Mouse (Mus musculus) embryonic facial prominence, embryonic 13.5 days (tissue): ENCODE measurements around the gene Dvl1. TPM values are rescaled to one million over a fixed set of nuclear protein-coding genes. Genes with fewer than 3 reads are reported as not detected.

Experiments used
- ATAC-seq: fragments of 200-750 bp; cut with Nextera tagmentation; 2 replicates; pipeline ENCODE4 v1.8.0; 2017; ENCODE audit warnings: low read depth; ENCODE audit not compliant: insufficient number of reproducible peaks, insufficient read depth, low FRiP score, low TSS enrichment
- H3K27ac ChIP-seq: fragments of 300-500 bp; sonication (generic); 2 replicates; pipeline ENCODE4 v1.5.1; 2015; ENCODE audit warnings: moderate library complexity, mild to moderate bottlenecking, inconsistent platforms
- H3K27me3 ChIP-seq: fragments of 300-500 bp; sonication (generic); 2 replicates; pipeline ENCODE4 v1.6.1; 2015; ENCODE audit warnings: mild to moderate bottlenecking, inconsistent platforms
- H3K36me3 ChIP-seq: fragments of 300-500 bp; sonication (generic); 2 replicates; pipeline ENCODE4 v1.6.1; 2015; ENCODE audit warnings: mild to moderate bottlenecking, inconsistent platforms
- H3K4me1 ChIP-seq: fragments of 300-500 bp; sonication (generic); 2 replicates; pipeline ENCODE4 v1.6.1; 2015; ENCODE audit warnings: inconsistent platforms
- H3K4me2 ChIP-seq: fragments of 300-500 bp; sonication (generic); 2 replicates; pipeline ENCODE4 v1.6.1; 2015; ENCODE audit warnings: moderate library complexity, mild to moderate bottlenecking, inconsistent platforms
- H3K4me3 ChIP-seq: fragments of 300-500 bp; sonication (generic); 2 replicates; pipeline ENCODE4 v1.5.1; 2015; ENCODE audit warnings: mild to moderate bottlenecking, inconsistent platforms
- H3K9ac ChIP-seq: fragments of 300-500 bp; sonication (generic); 2 replicates; pipeline ENCODE4 v1.6.1; 2015; ENCODE audit warnings: mild to moderate bottlenecking, inconsistent platforms
- H3K9me3 ChIP-seq: fragments of 300-500 bp; sonication (generic); 2 replicates; pipeline ENCODE4 v1.6.1; 2016; ENCODE audit warnings: inconsistent platforms
- WGBS: fragments of 180-500 bp; shearing (Covaris S2); methylation state at CpG from one replicate; pipeline ENCODE4 v1.1.7; 2015; ENCODE audit warnings: mixed read lengths; 5-methylcytosine and 5-hydroxymethylcytosine counted together
- polyA plus RNA-seq: library from polyadenylated mRNA; unstranded; fragments of >200 nt; fragmentation: Nextera tagmentation; extraction: Ambion mirVana; gene quantifications from 2 replicates; pipeline ENCODE4 v1.2.1, GENCODE M21; 2015

The Dvl1 gene
- polyA plus RNA-seq, 1 experiment from 2014 or later = 4.0 TPM

DNA sequence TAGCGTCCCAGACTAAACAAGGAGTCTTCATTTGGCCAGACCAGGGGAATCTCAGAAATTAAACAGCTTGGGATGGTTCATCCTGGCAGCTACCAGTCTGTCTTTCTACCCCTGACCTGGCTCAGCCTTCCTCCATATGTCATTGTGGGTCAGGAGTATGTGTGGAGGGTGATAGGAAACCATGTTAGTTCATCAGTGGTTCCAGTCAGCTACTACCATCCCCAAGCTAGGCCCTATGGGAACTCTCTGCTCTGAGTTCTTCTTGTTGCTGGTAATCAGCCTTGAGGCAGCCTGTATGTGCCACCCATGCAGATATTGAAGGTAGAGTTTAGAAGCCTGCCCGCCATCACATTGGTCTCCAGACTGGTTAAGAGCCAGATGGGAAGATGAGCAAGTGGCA lies 51.1 kb downstream of the Dvl1 start:
- no peaks in the 10 kb centered on the region for H3K27me3 ChIP-seq
- peaks cover 24% of the 10 kb centered on the region for H3K4me1 ChIP-seq
- no peak overlapping the region for H3K4me3 ChIP-seq
- H3K36me3 ChIP-seq = peaks cover 66% of the 10 kb centered on the region
- H3K27ac ChIP-seq = no peak overlapping the region
- 97% methylated on average over 2 of the region's 2 CpGs for WGBS
- no peak for ATAC-seq
- H3K4me2 ChIP-seq = no peak overlapping the region
- no peaks in the 10 kb centered on the region for H3K9me3 ChIP-seq
- no peak overlapping the region for H3K9ac ChIP-seq

DNA sequence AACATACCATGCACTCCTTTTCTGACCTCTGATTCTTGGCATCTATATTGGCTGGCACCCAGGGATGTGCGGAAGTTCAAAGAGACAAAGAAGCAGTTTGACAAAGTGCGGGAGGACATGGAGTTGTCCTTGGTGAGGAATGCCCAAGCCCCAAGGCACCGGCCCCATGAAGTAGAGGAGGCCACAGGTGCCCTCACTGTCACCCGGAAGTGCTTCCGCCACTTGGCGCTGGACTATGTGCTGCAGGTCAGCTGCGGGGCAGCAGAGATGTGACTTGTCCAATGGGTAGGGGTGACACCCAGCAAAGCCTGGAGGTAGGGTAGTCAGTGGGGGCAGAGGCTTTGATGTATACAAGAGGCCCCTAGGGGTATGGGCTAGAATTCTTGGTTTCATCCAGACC lies 52.2 kb downstream of the Dvl1 start:
- no peak overlapping the region for H3K4me3 ChIP-seq

DNA sequence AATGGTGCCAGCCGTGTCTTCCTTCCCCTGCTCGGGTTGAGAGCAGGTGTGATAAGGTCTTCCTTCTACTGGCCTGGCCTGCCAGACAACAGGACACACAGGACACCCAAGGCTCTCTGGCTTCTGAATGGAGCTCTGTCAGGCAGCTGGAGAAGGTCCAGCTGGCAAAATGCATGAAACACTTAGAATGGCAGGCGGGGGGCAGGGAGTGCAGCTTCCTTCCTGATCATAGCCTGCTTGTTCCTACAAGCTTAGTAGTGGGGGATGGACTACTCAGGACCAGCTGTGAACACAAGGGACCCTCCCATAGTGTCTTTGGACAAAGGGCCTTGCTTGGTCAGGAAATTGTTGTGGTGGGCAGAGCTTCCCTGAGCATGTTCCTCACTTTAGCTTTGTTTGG lies 54.0 kb downstream of the Dvl1 start:
- no peak for ATAC-seq
- H3K27ac ChIP-seq = no peak overlapping the region
- H3K36me3 ChIP-seq = peaks cover 92% of the 10 kb centered on the region
- WGBS = 83% methylated on average over 3 of the region's 3 CpGs
- no peaks in the 10 kb centered on the region for H3K4me1 ChIP-seq
- no peak overlapping the region for H3K9ac ChIP-seq
- H3K9me3 ChIP-seq = no peaks in the 10 kb centered on the region
- no peak overlapping the region for H3K4me3 ChIP-seq
- H3K4me2 ChIP-seq = no peak overlapping the region
- H3K27me3 ChIP-seq = no peaks in the 10 kb centered on the region

More for the DNA sequence above, 52.2 kb downstream of the Dvl1 start:
- peaks cover 14% of the 10 kb centered on the region for H3K4me1 ChIP-seq
- WGBS = 94% methylated on average over 7 of the region's 7 CpGs
- no peaks in the 10 kb centered on the region for H3K9me3 ChIP-seq
- H3K4me2 ChIP-seq = no peak overlapping the region
- no peak overlapping the region for H3K27ac ChIP-seq
- no peaks in the 10 kb centered on the region for H3K27me3 ChIP-seq
- peaks cover 77% of the 10 kb centered on the region for H3K36me3 ChIP-seq
- H3K9ac ChIP-seq = no peak overlapping the region
- ATAC-seq = no peak

DNA sequence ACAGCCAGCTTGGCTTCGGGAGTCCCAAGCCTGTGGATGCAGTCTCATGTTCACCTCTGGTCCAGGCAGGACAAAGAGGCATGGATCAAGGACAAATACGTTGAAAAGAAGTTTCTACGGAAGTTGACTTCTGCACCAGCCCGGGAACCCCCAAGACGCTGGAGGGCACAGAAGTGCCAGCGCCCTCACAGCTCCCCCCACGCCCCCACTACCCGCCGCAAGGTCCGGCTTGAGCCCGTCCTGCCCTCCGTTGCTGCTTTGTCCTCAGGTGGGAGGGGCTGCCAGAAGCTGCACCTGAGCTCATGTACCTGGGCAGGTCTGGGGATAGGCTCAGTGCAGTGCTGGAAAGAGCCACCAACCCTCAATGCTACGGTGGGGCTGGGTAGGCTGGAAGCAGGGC lies 56.0 kb downstream of the Dvl1 start:
- Histone ChIP-seq H3K27ac (no peak overlapping the region), H3K36me3 (peaks cover 83% of the 10 kb centered on the region), H3K9me3 (no peaks in the 10 kb centered on the region), H3K4me2 (no peak overlapping the region), H3K4me1 (no peaks in the 10 kb centered on the region), H3K9ac (no peak overlapping the region), H3K4me3 (no peak overlapping the region), H3K27me3 (no peaks in the 10 kb centered on the region)
- ATAC-seq = no peak
- 94% methylated on average over 13 of the region's 13 CpGs for WGBS

DNA sequence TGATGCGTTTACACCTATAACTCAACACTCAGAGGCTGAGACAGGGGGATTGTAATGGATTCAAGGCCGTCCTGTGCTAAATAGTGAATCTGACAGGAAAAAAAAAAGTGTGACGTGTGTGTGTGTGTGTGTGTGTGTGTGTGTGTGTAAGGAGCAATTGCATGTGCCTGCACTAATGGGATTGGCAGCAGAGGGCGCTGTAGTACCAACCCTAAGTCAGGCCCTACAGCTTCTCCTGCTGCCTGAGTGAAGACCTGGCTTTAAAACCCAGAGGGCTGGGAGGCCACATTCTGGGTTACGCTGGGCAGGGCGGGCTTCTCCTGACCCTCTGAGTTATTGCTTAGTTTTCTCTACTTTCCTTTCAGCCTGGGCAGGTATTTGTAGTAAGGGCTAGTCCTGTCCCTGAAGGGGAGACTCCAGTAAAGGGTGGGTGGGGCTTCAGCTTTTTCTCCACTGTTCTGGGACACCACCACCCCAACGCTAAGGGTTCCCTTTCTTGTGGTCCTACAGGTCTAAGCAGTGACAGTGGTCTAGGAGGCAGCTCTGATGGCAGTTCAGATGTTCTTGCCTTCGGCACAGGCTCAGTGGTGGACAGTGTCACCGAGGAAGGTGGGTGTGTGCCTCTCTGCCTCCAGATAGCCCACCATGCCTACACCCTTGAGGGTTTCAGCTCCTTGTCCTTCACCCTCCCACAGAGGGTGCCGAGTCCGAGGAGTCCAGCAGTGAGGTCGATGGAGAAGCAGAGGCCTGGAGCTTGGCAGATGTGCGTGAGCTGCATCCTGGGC lies 57.3 kb downstream of the Dvl1 start:
- WGBS = 91% methylated on average over 13 of the region's 13 CpGs
- H3K9ac ChIP-seq = no peak overlapping the region
- H3K27me3 ChIP-seq = no peaks in the 10 kb centered on the region

DNA sequence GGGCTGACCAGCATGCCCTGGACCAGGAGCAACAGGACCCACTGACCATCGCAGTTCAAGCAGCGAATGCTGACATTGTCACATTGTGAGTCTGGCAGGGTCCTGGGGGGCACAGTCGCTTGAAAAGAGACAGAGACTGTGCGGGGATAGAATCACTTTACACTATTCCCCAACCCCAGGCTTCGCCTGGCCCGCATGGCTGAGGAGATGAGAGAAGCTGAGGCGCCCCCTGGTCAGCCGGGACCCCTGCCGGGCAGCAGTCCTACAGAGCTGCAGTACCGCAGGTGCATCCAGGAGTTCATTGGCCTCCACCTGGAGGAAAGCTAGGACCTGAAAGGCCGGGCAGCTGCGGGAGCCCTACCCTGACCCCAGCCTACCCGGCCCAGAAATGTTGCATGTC lies 58.4 kb downstream of the Dvl1 start:
- no peaks in the 10 kb centered on the region for H3K27me3 ChIP-seq
- no peaks in the 10 kb centered on the region for H3K4me1 ChIP-seq
- H3K4me3 ChIP-seq = no peak overlapping the region
- H3K9ac ChIP-seq = no peak overlapping the region
- no peak overlapping the region for H3K4me2 ChIP-seq
- 90% methylated on average over 13 of the region's 13 CpGs for WGBS
- ATAC-seq = no peak
- H3K9me3 ChIP-seq = no peaks in the 10 kb centered on the region
- no peak overlapping the region for H3K27ac ChIP-seq
- peaks cover 61% of the 10 kb centered on the region for H3K36me3 ChIP-seq

More for the DNA sequence above, 57.3 kb downstream of the Dvl1 start:
- Histone ChIP-seq H3K36me3 (peaks cover 72% of the 10 kb centered on the region), H3K4me2 (no peak overlapping the region), H3K9me3 (no peaks in the 10 kb centered on the region), H3K4me1 (no peaks in the 10 kb centered on the region), H3K27ac (no peak overlapping the region), H3K4me3 (no peak overlapping the region)
- no peak for ATAC-seq

DNA sequence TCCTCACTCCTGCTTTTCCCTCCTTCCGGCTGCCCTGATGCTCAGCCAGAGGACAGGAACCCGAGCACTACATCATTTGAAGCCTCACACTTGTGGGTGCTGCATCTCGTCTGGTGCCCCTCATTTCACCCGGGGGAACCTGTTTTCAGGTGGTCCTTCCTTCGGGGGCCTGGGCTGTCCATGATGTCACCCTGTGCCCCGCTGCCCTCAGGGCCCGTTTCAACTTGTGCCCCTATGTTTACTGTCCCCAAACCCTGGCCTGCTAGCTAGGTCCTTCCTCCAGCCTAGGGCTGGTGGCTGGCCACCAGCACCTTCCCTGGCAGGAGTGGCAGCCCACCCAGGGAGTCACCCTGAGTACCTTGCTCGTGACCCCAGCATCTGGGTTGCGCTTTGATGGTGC lies 58.9 kb downstream of the Dvl1 start:
- 83% methylated on average over 9 of the region's 9 CpGs for WGBS
- no peak overlapping the region for H3K9ac ChIP-seq
- no peaks in the 10 kb centered on the region for H3K27me3 ChIP-seq
- H3K27ac ChIP-seq = no peak overlapping the region
- H3K4me1 ChIP-seq = no peaks in the 10 kb centered on the region
- H3K4me2 ChIP-seq = no peak overlapping the region
- H3K36me3 ChIP-seq = peaks cover 56% of the 10 kb centered on the region
- ATAC-seq = no peak
- no peak overlapping the region for H3K4me3 ChIP-seq
- no peaks in the 10 kb centered on the region for H3K9me3 ChIP-seq

DNA sequence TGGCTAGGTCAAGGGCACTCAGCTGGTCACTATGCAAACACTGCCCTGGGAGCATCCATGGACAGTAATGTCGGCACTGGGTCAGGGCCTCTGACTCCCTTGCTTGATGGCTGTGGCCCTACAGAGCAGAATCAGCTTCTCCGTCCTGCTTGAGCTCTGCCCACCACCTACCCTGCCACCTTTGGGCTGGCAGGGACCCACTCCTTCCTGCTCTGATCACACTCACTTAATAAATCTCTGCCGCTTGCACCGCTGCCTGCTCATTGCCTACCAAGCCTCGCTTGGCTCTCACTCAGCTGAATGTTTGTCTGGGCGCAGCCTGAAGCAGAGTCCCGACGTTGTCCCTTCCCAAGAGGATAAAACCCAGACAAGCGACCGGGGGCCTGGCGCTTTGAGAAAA lies 59.8 kb downstream of the Dvl1 start:
- Histone ChIP-seq H3K27ac (no peak overlapping the region), H3K4me1 (no peaks in the 10 kb centered on the region), H3K27me3 (no peaks in the 10 kb centered on the region), H3K9ac (no peak overlapping the region; the same call in 1 of the 2 replicates), H3K4me2 (no peak overlapping the region), H3K4me3 (no peak overlapping the region), H3K36me3 (peaks cover 47% of the 10 kb centered on the region), H3K9me3 (no peaks in the 10 kb centered on the region)
- WGBS = 83% methylated on average over 11 of the region's 11 CpGs
- ATAC-seq = no peak

DNA sequence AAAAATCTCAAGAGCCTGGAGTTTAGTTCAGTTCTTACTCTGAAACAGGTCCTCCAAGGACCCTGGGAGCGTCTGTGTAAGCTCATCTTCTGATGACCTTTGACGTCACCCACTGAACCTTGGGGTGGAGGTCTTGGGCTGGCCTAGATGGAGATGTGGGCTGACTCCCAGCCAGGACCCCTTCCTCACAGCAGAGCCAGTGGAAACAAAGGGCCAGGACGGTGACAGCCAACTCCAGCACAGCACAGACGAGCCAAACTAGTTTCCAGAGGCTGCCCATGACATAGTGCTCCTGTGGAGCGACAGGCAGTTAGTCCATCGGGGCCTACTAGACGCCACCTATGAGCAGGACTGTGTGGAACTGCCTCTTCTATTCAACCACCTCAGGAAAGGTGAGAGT lies 61.1 kb downstream of the Dvl1 start:
- Histone ChIP-seq H3K9me3 (no peaks in the 10 kb centered on the region), H3K27me3 (no peaks in the 10 kb centered on the region), H3K36me3 (peaks cover 34% of the 10 kb centered on the region), H3K4me3 (no peak overlapping the region), H3K9ac (no peak overlapping the region), H3K4me1 (no peaks in the 10 kb centered on the region), H3K27ac (no peak overlapping the region), H3K4me2 (no peak overlapping the region)
- no peak for ATAC-seq
- 82% methylated on average over 7 of the region's 7 CpGs for WGBS

DNA sequence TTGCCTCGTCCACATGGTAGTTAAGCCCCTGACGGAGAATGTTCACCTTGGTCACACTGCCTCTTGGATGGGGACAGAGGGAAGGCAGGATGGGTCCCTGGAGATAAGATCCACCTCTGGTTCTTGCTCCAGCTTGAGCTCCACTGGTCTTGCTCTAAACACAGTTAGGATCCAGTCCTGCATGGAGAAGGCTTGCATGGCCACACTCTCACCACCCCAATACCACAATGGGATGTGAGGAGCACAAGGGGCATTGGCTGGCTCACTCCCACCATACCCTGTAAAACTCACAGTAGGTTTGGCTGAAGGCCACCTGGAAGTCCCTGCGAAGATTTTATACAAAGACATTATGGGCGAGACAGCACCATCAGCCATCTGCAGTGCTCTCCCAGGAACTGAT lies 61.5 kb downstream of the Dvl1 start:
- ATAC-seq = no peak
- H3K36me3 ChIP-seq = peaks cover 30% of the 10 kb centered on the region
- no peak overlapping the region for H3K9ac ChIP-seq
- no peaks in the 10 kb centered on the region for H3K9me3 ChIP-seq
- H3K4me1 ChIP-seq = no peaks in the 10 kb centered on the region
- no peak overlapping the region for H3K27ac ChIP-seq
- no peak overlapping the region for H3K4me2 ChIP-seq
- WGBS = 93% methylated on average over 4 of the region's 4 CpGs
- no peak overlapping the region for H3K4me3 ChIP-seq
- H3K27me3 ChIP-seq = no peaks in the 10 kb centered on the region
